Mouse (Mus musculus) MN1 (cell line): ENCODE results near the gene Cox14.
"Not testable (repeated sequence)": the region's sequence is repeated elsewhere in the genome, so short reads cannot be mapped to it uniquely, and the experiment has no call there.

Source experiments
- DNase-seq: peaks from one replicate; pipeline ENCODE4 v3.0.0-alpha.2; 2016; ENCODE audit warnings: low spot score

The Cox14 gene

GRCm38 (mm10) chr15:99727039-99727438 lies 1.6 kb downstream of the Cox14 start:
- DNase-seq: not testable (repeated sequence)

GRCm38 (mm10) chr15:99727525-99727924 lies 2.1 kb downstream of the Cox14 start:
- DNase-seq: no peak

- no peak for DNase-seq
These were observed 2.8 kb downstream of the Cox14 start for GRCm38 (mm10) chr15:99728211-99728610.

GRCm38 (mm10) chr15:99729056-99729783 lies 3.8 kb downstream of the Cox14 start:
- no peak for DNase-seq

- no peak for DNase-seq
These were observed 5.7 kb downstream of the Cox14 start for GRCm38 (mm10) chr15:99731167-99731566.

- DNase-seq: no peak
These were observed 6.3 kb downstream of the Cox14 start for GRCm38 (mm10) chr15:99731678-99732077.

GRCm38 (mm10) chr15:99733186-99733585 lies 7.8 kb downstream of the Cox14 start:
- no peak for DNase-seq

GRCm38 (mm10) chr15:99735631-99736030 lies 10.2 kb downstream of the Cox14 start:
- DNase-seq: no peak

- DNase-seq: no peak
These were observed 11.3 kb downstream of the Cox14 start for GRCm38 (mm10) chr15:99736675-99737074.

GRCm38 (mm10) chr15:99740229-99740628 lies 14.8 kb downstream of the Cox14 start:
- no peak for DNase-seq

GRCm38 (mm10) chr15:99754204-99754603 lies 28.8 kb downstream of the Cox14 start:
- DNase-seq: no peak

GRCm38 (mm10) chr15:99767467-99767866 lies 42.0 kb downstream of the Cox14 start:
- DNase-seq: no peak

- no peak for DNase-seq
These were observed 43.3 kb downstream of the Cox14 start for GRCm38 (mm10) chr15:99768761-99769160.

- no peak for DNase-seq
These were observed 45.6 kb downstream of the Cox14 start for GRCm38 (mm10) chr15:99771004-99771500.

GRCm38 (mm10) chr15:99771601-99772276 lies 46.3 kb downstream of the Cox14 start:
- peak; percentile 63 for DNase-seq

GRCm38 (mm10) chr15:99772277-99772880 lies 47.0 kb downstream of the Cox14 start:
- peak; percentile 94 for DNase-seq

GRCm38 (mm10) chr15:99772881-99772924 lies 47.3 kb downstream of the Cox14 start, which contains the start of gene Cers5:
Gene Cers5 (minus strand): TSS chr15:99772885.
- not testable (repeated sequence) for DNase-seq

- DNase-seq: no peak
These were observed 47.5 kb downstream of the Cox14 start for GRCm38 (mm10) chr15:99772925-99773324.
